Mouse (Mus musculus): Measurements from ENCODE around the gene Odf2l. TPM values are rescaled to one million over a fixed set of nuclear protein-coding genes. Genes with fewer than 3 reads are reported as not detected.

Gene Odf2l
- polyA plus RNA-seq, 1 experiment from 2014 or later: 9.5 TPM

DNA sequence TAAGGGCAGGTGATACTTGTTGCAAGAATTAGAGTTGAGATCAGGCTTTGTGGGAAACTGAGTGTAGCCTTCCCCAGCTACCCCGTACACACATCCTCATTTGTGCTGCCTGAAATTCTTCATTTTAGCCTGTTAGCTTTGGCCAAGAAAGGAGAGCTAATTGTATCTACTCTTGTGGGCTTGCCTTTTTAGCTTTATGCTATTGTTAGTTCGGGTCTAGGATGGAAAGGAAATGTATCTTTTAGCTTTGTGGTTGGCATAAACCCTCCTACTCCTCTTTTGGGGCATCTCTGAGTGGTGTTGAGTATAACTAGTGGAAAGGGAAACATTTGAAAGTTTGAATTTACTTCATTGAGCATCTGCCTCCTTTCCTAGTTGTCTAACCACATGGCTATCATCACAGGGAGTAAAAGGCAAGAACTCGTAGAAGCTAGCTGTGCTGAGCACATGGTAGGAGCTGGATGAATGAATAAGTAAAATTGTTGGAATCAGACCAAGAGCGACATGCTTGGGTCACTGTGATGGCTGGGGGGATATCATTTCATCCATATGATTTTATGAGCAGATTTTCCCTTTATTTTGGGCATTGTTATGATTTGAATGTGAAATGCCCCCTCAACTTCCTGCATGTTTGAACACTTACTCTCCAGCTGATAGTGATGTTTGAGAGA, 53.1 kb downstream of the Odf2l start:
- ATAC-seq (ENCODE audit: low FRiP score, low read depth): no peak

DNA sequence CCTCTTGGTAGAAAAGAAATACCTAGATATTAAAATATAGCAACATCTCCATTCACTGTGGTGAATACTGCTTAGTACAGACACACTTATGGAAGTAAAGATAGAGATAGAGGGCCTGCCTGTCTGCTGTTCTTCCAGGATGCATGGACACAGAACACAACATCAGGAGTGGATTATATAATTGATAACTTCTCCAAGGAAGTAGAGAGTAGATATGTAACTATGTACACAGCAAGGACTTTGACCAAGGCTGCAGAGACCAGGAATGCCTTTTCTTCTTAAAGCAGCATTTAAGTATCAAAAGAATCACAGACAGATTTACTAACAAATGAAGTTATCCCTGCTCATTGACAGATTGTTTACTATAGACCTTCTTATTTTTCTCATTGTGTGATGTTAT, 66.3 kb downstream of the Odf2l start:
- no peak overlapping the region for H3K4me2 ChIP-seq
- ATAC-seq (ENCODE audit: low FRiP score, low read depth): no peak
- no peak overlapping the region for H3K9ac ChIP-seq

More for the DNA sequence above, 53.1 kb downstream of the Odf2l start:
- Histone ChIP-seq H3K9ac (no peak overlapping the region), H3K27ac (replicated peaks) (no peak overlapping the region), H3K9me3 (no peaks in the 10 kb centered on the region), H3K36me3 (no peaks in the 10 kb centered on the region), H3K4me1 (replicated peaks) (no peaks in the 10 kb centered on the region), H3K4me2 (no peak overlapping the region), H3K27me3 (no peaks in the 10 kb centered on the region), H3K4me3 (no peak overlapping the region)
- WGBS: 86% methylated on average over 4 of the region's 4 CpGs

DNA sequence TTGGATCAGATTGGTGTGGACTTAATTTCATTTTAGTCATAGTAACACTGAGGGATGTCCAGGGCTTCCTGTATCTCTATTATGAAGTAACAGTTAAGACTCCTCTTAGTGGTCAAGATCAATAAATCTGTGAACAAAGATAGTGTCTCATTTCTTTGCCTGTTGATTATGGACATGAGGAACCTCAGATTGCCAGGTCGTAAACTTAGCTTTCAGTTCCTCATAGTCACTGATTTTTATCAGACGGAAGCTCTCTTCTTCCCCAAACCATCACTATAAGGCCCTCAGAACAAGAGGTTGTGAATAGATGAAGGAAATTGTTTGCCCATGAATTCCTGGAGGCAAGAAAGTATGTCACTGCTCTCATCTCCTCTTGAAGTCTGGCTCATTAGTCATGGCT, 73.6 kb downstream of the Odf2l start:
- Histone ChIP-seq H3K4me3 (no peak overlapping the region), H3K9ac (no peak overlapping the region), H3K27ac (replicated peaks) (no peak overlapping the region), H3K9me3 (no peaks in the 10 kb centered on the region), H3K4me1 (replicated peaks) (no peaks in the 10 kb centered on the region), H3K4me2 (no peak overlapping the region), H3K27me3 (no peaks in the 10 kb centered on the region), H3K36me3 (no peaks in the 10 kb centered on the region)
- ATAC-seq (ENCODE audit: low FRiP score, low read depth): no peak
- 87% methylated on average over 2 of the region's 2 CpGs for WGBS

More for the DNA sequence above, 66.3 kb downstream of the Odf2l start:
- Histone ChIP-seq H3K27ac (replicated peaks) (no peak overlapping the region), H3K36me3 (no peaks in the 10 kb centered on the region), H3K4me1 (replicated peaks) (no peaks in the 10 kb centered on the region), H3K4me3 (no peak overlapping the region), H3K9me3 (no peaks in the 10 kb centered on the region), H3K27me3 (no peaks in the 10 kb centered on the region)

DNA sequence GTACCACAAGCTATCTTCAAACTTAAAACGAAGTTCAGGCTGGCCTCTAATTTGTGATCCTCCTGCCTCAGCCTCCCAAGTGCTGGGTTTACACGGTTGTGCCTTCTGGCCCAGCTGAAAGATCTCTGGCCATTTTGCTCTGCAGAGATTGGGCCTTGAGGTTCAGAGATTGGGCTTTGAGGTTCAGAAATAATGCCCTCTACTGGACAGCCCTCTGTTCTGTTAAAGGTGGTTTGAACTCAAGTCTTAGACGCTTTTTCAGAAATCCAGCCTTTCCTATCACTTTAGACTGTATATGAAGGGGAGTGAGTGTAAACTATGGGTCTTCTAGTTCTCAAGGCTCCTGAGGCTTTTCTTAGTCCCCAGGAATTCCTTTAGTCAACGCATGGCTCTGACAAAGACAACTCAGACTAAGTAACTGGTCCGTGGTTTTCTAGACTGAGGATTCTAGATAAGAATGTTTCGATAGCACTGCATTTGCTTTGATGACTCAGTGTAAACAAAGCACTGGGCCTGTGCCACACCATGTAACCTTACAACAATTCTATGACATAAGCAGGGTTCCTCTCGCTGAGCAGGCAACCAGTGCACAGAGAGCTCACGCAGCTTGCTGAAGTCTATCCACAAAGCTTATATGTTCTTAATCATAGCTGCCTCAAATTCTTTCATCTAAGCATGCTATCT, 77.0 kb downstream of the Odf2l start:
- no peak for ATAC-seq (ENCODE audit: low FRiP score, low read depth)
- Histone ChIP-seq H3K4me1 (replicated peaks) (no peaks in the 10 kb centered on the region), H3K9ac (no peak overlapping the region), H3K4me2 (no peak overlapping the region), H3K9me3 (no peaks in the 10 kb centered on the region), H3K27ac (replicated peaks) (no peak overlapping the region), H3K4me3 (no peak overlapping the region), H3K27me3 (no peaks in the 10 kb centered on the region), H3K36me3 (no peaks in the 10 kb centered on the region)
- WGBS: 90% methylated on average over 8 of the region's 8 CpGs

DNA sequence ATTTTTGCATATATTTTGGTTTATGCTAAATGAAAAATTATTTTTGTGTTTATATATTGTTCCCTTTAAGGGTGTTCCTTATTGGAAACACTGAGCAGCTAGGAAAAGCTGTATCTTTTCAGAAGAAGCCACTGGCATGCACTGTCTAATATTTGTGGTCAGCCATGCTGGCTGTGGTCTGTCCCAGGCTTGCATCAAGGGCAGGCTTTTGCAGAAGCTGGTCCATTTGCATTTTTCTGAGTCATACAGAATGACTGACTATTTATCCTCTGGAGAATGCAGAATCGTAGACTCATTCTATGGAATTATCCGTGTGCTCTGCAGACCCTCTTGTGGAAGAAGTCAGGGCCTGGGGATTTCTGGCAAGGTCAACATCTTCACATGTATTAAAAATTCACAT, 79.7 kb downstream of the Odf2l start:
- H3K9ac ChIP-seq: no peak overlapping the region
- no peaks in the 10 kb centered on the region for H3K4me1 ChIP-seq (replicated peaks)
- H3K9me3 ChIP-seq: no peaks in the 10 kb centered on the region
- 81% methylated on average over 2 of the region's 2 CpGs for WGBS
- H3K36me3 ChIP-seq: no peaks in the 10 kb centered on the region
- H3K4me3 ChIP-seq: no peak overlapping the region
- ATAC-seq (ENCODE audit: low FRiP score, low read depth): no peak
- no peak overlapping the region for H3K4me2 ChIP-seq
- no peak overlapping the region for H3K27ac ChIP-seq (replicated peaks)
- H3K27me3 ChIP-seq: no peaks in the 10 kb centered on the region

Other genes starting within 250 kb of the Odf2l start
- gene Clca4b, start 186.1 kb upstream of the Odf2l start, polyA plus RNA-seq (2015; fragmentation: Nextera tagmentation; extraction: Ambion mirVana): not detected in 2 replicates
- 0.05 TPM in 1 of 2 replicates, not detected in the other for gene Clca4a, start 143.5 kb upstream of the Odf2l start, polyA plus RNA-seq (2015; fragmentation: Nextera tagmentation; extraction: Ambion mirVana)
- not detected in 2 replicates for gene Clca1, start 85.8 kb upstream of the Odf2l start, polyA plus RNA-seq (2015; fragmentation: Nextera tagmentation; extraction: Ambion mirVana)
- gene Clca2, start 19.1 kb upstream of the Odf2l start, polyA plus RNA-seq (2015; fragmentation: Nextera tagmentation; extraction: Ambion mirVana): not detected in 2 replicates
- gene Col24a1, start 173.9 kb downstream of the Odf2l start, polyA plus RNA-seq (2015; fragmentation: Nextera tagmentation; extraction: Ambion mirVana): 0.82 and 1.0 TPM in 2 replicates